Mouse (Mus musculus): ENCODE results near the gene Phf13. TPM values are rescaled to one million over a fixed set of nuclear protein-coding genes. Genes with fewer than 3 reads are reported as not detected.

The Phf13 gene
- total RNA-seq, 2 experiments from 2014 or later: 2.8 to 3.4 TPM

GRCm38 (mm10) chr4:151992091-151992490, 4.0 kb downstream of the Phf13 start:
- no peak for DNase-seq

DNA sequence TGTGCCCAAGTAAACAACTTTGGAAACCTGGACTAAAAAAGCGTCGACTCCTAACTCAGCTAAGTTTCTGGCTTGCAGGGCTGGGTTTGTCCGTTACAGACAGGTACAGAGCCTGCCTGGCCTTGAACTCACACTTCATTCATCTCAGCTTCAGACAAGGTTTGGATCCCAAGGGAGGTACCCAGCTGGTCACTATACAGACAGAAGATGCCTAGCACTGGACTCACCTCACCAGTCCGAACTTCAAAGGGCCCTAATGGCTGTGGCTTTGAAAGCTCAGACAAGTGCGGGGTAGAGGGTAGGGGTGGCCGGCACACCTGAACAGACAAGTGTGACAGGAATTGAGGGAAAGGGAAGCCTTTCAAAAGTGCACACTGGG, 7.0 kb downstream of the Phf13 start:
- no peak for DNase-seq

- DNase-seq: peak; percentile 80
Measured at GRCm38 (mm10) chr4:151988342-151989109, 7.5 kb downstream of the Phf13 start, which contains the start of gene Thap3. TSS of gene Thap3 (minus strand) at chr4:151988997.

GRCm38 (mm10) chr4:151988014-151988341, 8.1 kb downstream of the Phf13 start:
- DNase-seq: no peak

- no peak for DNase-seq
Measured at GRCm38 (mm10) chr4:151986650-151987049, 9.4 kb downstream of the Phf13 start.

DNA sequence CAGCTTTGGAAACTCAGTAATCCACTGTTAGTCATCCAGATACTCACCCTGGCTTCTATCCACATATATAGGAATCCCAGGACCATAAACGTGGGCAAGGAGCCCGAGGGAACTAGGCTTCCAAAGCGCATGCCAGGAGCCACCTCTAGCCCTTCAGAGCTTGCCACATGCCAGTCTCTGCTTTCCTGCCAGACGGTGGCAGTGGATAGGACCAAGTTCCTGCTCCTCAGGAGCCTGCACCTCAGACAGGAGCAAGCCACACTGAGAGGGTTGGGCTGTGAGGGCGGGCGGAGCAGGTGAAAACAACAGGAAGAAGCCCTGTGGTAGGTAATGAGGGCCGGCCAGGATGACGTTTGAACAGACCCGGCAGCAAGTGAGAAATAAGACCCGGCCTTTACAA, 10.2 kb downstream of the Phf13 start:
- no peak for DNase-seq

DNA sequence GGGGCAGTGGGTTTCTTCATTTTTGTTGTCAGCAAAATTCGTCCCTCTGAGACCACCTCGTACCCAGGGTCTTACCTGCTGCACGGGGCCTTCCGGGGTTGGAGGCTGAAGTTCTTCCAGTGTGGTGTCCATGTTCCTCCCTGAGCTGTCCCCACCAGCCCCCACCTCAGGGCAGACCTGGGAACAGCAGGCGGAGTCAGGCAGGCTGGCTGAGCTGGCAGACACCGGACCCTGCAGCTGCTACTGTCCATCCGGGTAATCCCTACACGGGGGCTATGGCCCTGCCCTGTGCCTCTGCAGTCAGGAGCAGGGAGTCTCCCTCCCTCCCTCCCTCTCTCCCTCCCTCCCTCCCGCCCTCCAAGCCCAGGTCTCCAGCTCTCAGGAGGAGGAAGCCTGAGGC, 12.5 kb downstream of the Phf13 start:
- peak; percentile 92 for DNase-seq

DNA sequence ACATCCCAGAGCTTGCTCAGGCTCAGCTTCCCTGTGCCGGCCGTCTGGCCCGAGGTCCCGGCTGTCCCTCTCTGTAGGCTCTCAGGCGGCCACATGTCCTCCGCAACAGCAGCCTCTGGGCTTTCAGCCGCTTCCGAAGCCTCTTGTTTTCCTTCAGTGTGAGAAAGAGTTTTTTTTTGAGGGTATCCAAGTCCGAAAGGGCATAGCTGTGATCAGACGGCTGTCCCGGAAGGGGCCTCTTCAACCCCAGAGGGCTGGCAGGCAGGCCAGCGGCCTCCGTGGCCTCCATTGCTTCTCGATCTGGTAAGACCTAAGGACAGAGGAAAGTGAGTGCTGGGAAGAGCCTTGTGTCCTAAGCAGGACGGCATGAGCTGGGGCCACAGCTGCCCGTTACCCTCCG, 13.0 kb downstream of the Phf13 start:
- no peak for DNase-seq

DNA sequence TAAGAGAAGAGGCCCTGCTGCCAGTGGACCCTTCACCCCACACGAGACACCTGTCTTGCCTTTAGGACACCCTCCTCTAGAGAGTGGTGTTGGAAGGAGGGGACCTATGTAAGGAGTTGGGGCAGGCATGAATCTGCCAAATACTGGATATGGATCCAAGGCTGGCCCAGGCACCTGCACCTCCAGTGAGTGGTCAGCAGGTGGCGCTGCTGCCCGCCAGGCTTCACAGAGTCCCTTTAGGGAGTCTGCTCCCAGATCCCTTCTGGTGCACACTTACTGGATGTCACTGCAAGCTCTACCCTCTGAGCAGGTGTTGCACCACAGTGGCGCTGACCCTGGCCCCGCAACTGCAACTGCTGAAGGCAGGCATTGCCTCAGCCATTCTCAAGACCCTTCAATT, 14.7 kb downstream of the Phf13 start:
- DNase-seq: peak; percentile 77

- DNase-seq: no peak
Measured at GRCm38 (mm10) chr4:151980699-151981098, 15.4 kb downstream of the Phf13 start.

- peak; percentile 71 for DNase-seq
Measured at GRCm38 (mm10) chr4:151977748-151978147, 18.3 kb downstream of the Phf13 start.

DNA sequence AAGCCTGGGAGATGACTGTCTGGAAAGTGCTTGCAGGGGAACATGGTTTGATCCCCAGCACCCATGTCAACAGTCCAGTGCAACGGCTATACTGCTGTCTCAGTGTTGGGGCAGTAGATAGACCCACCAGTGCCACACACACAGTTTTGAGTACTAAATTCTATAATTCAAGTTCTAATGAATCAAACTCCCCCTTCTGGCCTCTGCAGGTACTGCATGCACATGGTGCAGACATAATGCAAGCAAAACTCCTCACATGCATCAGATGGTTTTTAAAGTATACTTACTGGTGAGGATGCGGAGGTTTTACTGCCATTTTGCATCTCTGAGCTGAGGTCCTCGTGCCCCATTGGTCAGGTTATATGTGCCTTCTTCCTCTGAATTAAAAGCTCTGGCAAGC, 20.6 kb downstream of the Phf13 start:
- DNase-seq: no peak

GRCm38 (mm10) chr4:151972221-151972967, 23.7 kb downstream of the Phf13 start:
- DNase-seq: no peak

DNA sequence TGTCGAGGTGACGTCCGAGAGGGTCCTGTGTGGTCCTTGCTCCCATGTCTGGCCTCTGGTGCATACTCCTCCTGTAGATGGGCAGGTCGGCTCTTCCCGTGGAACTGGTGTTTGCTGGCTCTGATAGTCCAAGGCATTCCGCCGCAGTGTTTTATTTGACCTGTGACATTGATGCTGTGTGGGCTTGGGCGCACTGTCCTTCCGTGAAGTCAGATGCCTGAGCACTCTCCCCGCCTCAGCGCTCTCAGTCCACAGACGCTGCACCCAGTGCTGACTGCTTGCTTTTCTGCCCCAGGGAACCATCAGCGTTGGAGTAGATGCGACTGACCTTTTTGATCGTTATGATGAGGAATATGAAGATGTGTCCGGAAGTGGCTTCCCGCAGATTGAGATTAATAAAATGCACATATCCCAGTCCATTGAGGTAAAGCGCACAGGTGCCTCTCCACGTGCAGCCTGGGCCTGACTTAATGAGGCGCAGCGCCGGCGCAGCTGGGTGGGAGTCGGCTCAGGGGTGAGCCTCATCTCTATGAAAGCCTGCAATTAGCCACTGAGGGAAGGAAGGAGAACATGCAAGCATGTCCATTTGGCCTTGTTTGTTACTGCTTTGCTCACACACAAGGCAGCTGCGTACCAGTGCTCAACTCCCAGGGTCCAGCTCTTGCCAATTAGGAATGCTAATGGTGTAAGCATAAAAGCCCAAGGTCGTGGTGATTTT, 27.7 kb downstream of the Phf13 start:
- no peak for DNase-seq

- DNase-seq: no peak
Measured at GRCm38 (mm10) chr4:151962817-151963216, 33.2 kb downstream of the Phf13 start.

GRCm38 (mm10) chr4:151960513-151960854, 35.6 kb downstream of the Phf13 start:
- no peak for DNase-seq

- no peak for DNase-seq
Measured at GRCm38 (mm10) chr4:151959849-151960512, 36.1 kb downstream of the Phf13 start.

- DNase-seq: no peak
Measured at GRCm38 (mm10) chr4:151957584-151958315, 38.3 kb downstream of the Phf13 start.

DNA sequence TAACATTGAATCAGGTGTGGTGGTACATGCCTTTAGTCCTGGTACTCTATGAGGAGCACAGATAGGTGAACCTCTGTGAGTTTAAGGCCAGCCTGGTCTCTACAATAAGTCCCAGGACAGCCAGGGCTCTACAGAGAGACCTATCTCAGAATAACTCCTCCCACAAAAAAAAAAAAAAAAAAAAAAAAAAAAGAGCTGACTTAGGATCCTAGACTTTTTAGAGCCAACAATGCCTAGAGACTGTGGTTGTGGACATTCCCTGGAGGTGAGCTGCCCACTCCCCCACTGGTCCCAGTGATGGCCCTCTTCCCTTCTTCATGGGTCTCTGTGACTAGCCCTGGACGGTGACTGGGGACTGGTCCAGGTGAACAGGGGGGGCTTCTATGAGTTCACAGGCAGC, 40.3 kb downstream of the Phf13 start:
- DNase-seq: no peak

DNA sequence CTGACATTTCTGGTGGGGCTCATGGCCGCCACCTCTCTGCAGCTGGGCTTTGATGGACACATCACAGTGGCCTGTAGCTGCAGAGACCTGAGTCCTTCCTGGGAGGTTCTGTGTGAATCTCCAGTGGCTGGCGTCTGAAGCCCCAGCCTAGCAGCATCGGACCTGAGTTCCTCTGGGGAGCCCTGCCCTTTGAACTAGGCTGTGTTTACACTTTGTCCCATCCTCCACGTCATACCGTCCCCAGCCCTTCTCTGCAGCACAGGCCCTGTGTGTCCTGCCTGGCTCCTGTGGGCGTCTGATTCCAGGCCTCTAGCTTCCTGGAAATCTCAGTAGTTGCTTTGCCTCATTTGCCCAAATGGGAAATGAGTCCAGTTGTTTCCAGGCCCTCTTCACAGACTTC, 42.8 kb downstream of the Phf13 start:
- DNase-seq: no peak

GRCm38 (mm10) chr4:151948497-151949471, 47.3 kb downstream of the Phf13 start:
- no peak for DNase-seq

Measured in gastrocnemius, postnatal 25 days (tissue).